Mouse (Mus musculus) midbrain, postnatal 0 days (tissue): ENCODE data around the gene Ino80d. TPM values are rescaled to one million over a fixed set of nuclear protein-coding genes. Genes with fewer than 3 reads are reported as not detected.

Source experiments
- ATAC-seq: fragments of 200-750 bp; cut with Nextera tagmentation; 2 replicates; pipeline ENCODE4 v1.8.0; 2017; ENCODE audit warnings: moderate number of reproducible peaks, mild to moderate bottlenecking, moderate TSS enrichment, moderate library complexity; ENCODE audit not compliant: low FRiP score
- DNase-seq: peaks from one replicate; pipeline ENCODE4 v3.0.0-alpha.2; 2015; ENCODE audit warnings: low spot score
- H3K27ac ChIP-seq: fragments of 300-500 bp; sonication (generic); 2 replicates; pipeline ENCODE4 v1.5.1; 2014; ENCODE audit warnings: low read depth, mild to moderate bottlenecking, low read length, mixed read lengths
- H3K27me3 ChIP-seq: fragments of 300-500 bp; sonication (generic); 2 replicates; pipeline ENCODE4 v1.6.1; 2014; ENCODE audit warnings: low read length, control low read depth, mixed read lengths; ENCODE audit not compliant: insufficient read depth
- H3K36me3 ChIP-seq: fragments of 300-500 bp; sonication (generic); 2 replicates; pipeline ENCODE4 v1.6.1; 2014; ENCODE audit warnings: low read length, control low read depth, mixed read lengths; ENCODE audit not compliant: insufficient read depth
- H3K4me1 ChIP-seq: fragments of 300-500 bp; sonication (generic); 2 replicates; pipeline ENCODE4 v1.6.1; 2014; ENCODE audit warnings: mild to moderate bottlenecking, control low read depth, antibody characterized with exemption, low read length, mixed read lengths; ENCODE audit not compliant: insufficient read depth
- H3K4me2 ChIP-seq: fragments of 300-500 bp; sonication (generic); 2 replicates; pipeline ENCODE4 v1.6.1; 2014; ENCODE audit warnings: low read depth, mild to moderate bottlenecking, low read length, mixed read lengths; ENCODE audit not compliant: poor library complexity, severe bottlenecking
- H3K4me3 ChIP-seq: fragments of 300-500 bp; sonication (generic); 2 replicates; pipeline ENCODE4 v1.5.1; 2014; ENCODE audit warnings: low read depth, mild to moderate bottlenecking, low read length, moderate library complexity
- H3K9ac ChIP-seq: fragments of 300-500 bp; sonication (generic); replicated peaks from 2 replicates; pipeline ENCODE4 v1.6.1; 2014; ENCODE audit warnings: mild to moderate bottlenecking, low read length, moderate library complexity, mixed read lengths; ENCODE audit not compliant: poor library complexity, severe bottlenecking
- H3K9me3 ChIP-seq: fragments of 300-500 bp; sonication (generic); 2 replicates; pipeline ENCODE4 v1.6.1; 2016; ENCODE audit warnings: low read length, control low read depth
- CTCF ChIP-seq: IDR thresholded peaks from 2 replicates; pipeline ENCODE4 v1.5.1; 2016; ENCODE audit warnings: antibody characterized with exemption, mild to moderate bottlenecking
- WGBS: fragments of 180-500 bp; shearing (Covaris S2); extraction: QIAGEN DNeasy Blood & Tissue Kit; methylation state at CpG from one replicate; pipeline ENCODE4 v1.1.7; 2014; 5-methylcytosine and 5-hydroxymethylcytosine counted together
- polyA plus RNA-seq: library from polyadenylated mRNA; unstranded; fragments of >200 nt; fragmentation: Nextera tagmentation; extraction: Ambion mirVana; gene quantifications from 2 replicates; pipeline ENCODE4 v1.2.1, GENCODE M21; 2015
- total RNA-seq: library from RNA; depleted of rRNA; stranded (reverse); fragments of >200 nt; gene quantifications from 2 replicates; pipeline ENCODE4 v1.2.3, GENCODE M21; 2014

Gene Ino80d
- total and polyA plus RNA-seq, 2 experiments from 2014 or later = 7.3 to 11.0 TPM

- no peak for TF ChIP-seq CTCF
- Histone ChIP-seq H3K9me3 (no peaks in the 10 kb centered on the region), H3K4me3 (no peak overlapping the region), H3K27ac (no peak overlapping the region), H3K4me1 (no peaks in the 10 kb centered on the region), H3K27me3 (no peaks in the 10 kb centered on the region), H3K4me2 (no peak overlapping the region), H3K36me3 (peaks cover 19% of the 10 kb centered on the region), H3K9ac (no peak overlapping the region)
- DNase-seq = no peak
- ATAC-seq = no peak
- WGBS = 96% methylated on average over 1 of the region's 1 CpGs
Observed at GRCm38 (mm10) chr1:63071379-63071778, 43.1 kb downstream of the Ino80d start.

- Histone ChIP-seq H3K9ac (no peak overlapping the region), H3K4me2 (no peak overlapping the region), H3K27ac (no peak overlapping the region), H3K4me3 (no peak overlapping the region), H3K36me3 (peaks cover 44% of the 10 kb centered on the region), H3K4me1 (peaks cover 5% of the 10 kb centered on the region; the same call in 1 of the 2 replicates), H3K9me3 (no peaks in the 10 kb centered on the region), H3K27me3 (no peaks in the 10 kb centered on the region)
- ATAC-seq (no peak), DNase-seq (no peak)
- no peak for TF ChIP-seq CTCF
- WGBS = 96% methylated on average over 12 of the region's 12 CpGs
Observed at GRCm38 (mm10) chr1:63058361-63058760, 56.1 kb downstream of the Ino80d start.

GRCm38 (mm10) chr1:63057849-63058248, 56.6 kb downstream of the Ino80d start:
- no peak overlapping the region for H3K4me2 ChIP-seq
- no peak for ATAC-seq
- H3K36me3 ChIP-seq = peaks cover 44% of the 10 kb centered on the region
- H3K4me3 ChIP-seq = no peak overlapping the region
- DNase-seq = no peak
- TF ChIP-seq CTCF = no peak
- no peak overlapping the region for H3K9ac ChIP-seq
- no peak overlapping the region for H3K27ac ChIP-seq
- 72% methylated on average over 11 of the region's 11 CpGs for WGBS
- H3K9me3 ChIP-seq = no peaks in the 10 kb centered on the region
- no peaks in the 10 kb centered on the region for H3K27me3 ChIP-seq
- H3K4me1 ChIP-seq = peaks cover 7% of the 10 kb centered on the region; the same call in 1 of the 2 replicates

GRCm38 (mm10) chr1:63057318-63057717, 57.1 kb downstream of the Ino80d start:
- Histone ChIP-seq H3K27ac (no peak overlapping the region), H3K4me3 (no peak overlapping the region), H3K9ac (no peak overlapping the region), H3K4me2 (no peak overlapping the region), H3K4me1 (peaks cover 9% of the 10 kb centered on the region; the same call in 1 of the 2 replicates), H3K27me3 (no peaks in the 10 kb centered on the region), H3K9me3 (no peaks in the 10 kb centered on the region), H3K36me3 (peaks cover 44% of the 10 kb centered on the region)
- no peak for TF ChIP-seq CTCF
- ATAC-seq (no peak), DNase-seq (peak; percentile 80)
- 72% methylated on average over 3 of the region's 3 CpGs for WGBS

GRCm38 (mm10) chr1:63055386-63055785, 59.1 kb downstream of the Ino80d start:
- Histone ChIP-seq H3K27ac (no peak overlapping the region), H3K4me1 (peaks cover 9% of the 10 kb centered on the region; the same call in 1 of the 2 replicates), H3K9ac (no peak overlapping the region), H3K9me3 (no peaks in the 10 kb centered on the region), H3K36me3 (peaks cover 31% of the 10 kb centered on the region), H3K4me3 (no peak overlapping the region), H3K27me3 (no peaks in the 10 kb centered on the region), H3K4me2 (no peak overlapping the region)
- TF ChIP-seq CTCF = no peak
- 40% methylated on average over 3 of the region's 3 CpGs for WGBS
- DNase-seq (no peak), ATAC-seq (no peak)

- ATAC-seq = no peak
- WGBS = 87% methylated on average over 8 of the region's 8 CpGs
Observed at GRCm38 (mm10) chr1:63050866-63051265, 63.6 kb downstream of the Ino80d start.

More at GRCm38 (mm10) chr1:63050866-63051265, 63.6 kb downstream of the Ino80d start:
- no peak overlapping the region for H3K4me3 ChIP-seq
- no peaks in the 10 kb centered on the region for H3K36me3 ChIP-seq
- H3K9me3 ChIP-seq = no peaks in the 10 kb centered on the region
- no peak overlapping the region for H3K9ac ChIP-seq
- no peak for TF ChIP-seq CTCF
- H3K4me2 ChIP-seq = no peak overlapping the region
- peak; percentile 17 for DNase-seq
- H3K27ac ChIP-seq = no peak overlapping the region
- H3K27me3 ChIP-seq = no peaks in the 10 kb centered on the region
- peaks cover 9% of the 10 kb centered on the region; the same call in 1 of the 2 replicates for H3K4me1 ChIP-seq
